Mouse (Mus musculus): Measurements from ENCODE around the gene Fan1.

Gene Fan1

GRCm38 (mm10) chr7:64331309-64331708, 42.6 kb downstream of the Fan1 start:
- no peak for ATAC-seq (ENCODE audit: low TSS enrichment)

- ATAC-seq (ENCODE audit: low TSS enrichment) = no peak
These were observed 46.4 kb downstream of the Fan1 start for GRCm38 (mm10) chr7:64327486-64327885.

DNA sequence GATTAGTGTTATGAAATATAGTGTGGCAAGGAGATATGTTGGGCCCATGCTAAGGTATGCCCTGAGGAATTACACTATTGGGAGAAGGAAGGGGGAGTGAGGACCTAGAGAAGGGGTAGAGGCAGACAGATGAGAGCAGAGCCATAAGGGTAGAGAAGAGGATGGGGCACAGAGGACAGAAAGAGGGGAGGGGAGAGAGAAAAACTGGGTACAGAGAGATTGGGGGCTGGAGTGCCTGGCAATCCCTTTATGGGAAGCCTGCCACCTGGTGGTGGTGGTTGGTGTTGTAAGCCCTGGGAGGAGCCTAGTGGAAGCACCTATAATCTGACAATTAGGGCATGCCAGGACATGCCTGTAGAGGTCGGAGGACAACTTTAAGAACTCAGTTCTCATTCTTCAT, 47.0 kb downstream of the Fan1 start:
- ATAC-seq (ENCODE audit: low TSS enrichment) = peak; percentile 80

- ATAC-seq (ENCODE audit: low TSS enrichment) = no peak; the same call in 1 of the 2 replicates
These were observed 52.2 kb downstream of the Fan1 start for GRCm38 (mm10) chr7:64321658-64322057.

DNA sequence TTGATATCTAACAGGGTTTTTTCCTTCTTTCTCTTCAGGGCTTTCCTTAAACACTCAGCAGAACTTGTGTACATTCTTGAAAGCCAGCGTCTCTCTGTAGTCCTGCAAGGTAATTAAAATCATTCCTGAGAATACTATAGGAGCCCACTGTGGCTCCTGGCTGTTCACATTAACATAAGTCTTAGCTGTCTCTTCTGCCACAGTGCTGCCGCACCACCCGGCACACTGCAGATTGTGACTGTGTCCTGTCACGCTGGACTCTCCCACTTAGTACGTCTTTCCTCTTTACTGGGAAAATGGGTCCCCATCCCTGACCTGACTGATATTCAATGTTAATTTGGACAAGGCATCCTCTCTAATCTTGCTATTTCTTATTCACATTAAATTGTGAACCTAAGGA, 52.8 kb downstream of the Fan1 start:
- ATAC-seq (ENCODE audit: low TSS enrichment) = no peak

DNA sequence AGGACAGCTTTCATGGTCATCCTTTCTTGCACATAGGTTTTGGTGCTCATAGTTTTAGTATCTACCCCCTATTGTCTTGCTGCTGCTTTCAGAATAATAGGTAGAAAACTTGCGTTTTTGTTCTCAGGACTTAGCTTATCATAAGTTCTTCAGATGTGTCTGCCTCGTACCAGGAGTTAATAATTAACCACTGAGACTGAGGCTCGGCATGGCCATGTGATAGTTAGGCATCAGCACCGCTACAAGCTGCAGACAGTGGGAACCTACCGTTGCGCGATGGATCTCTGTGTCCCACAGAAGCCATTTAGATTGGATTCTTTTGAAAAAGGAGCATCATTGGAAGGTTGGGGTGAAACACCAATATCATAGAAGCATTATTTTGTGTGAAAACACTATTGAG, 61.1 kb downstream of the Fan1 start:
- ATAC-seq (ENCODE audit: low TSS enrichment) = no peak

DNA sequence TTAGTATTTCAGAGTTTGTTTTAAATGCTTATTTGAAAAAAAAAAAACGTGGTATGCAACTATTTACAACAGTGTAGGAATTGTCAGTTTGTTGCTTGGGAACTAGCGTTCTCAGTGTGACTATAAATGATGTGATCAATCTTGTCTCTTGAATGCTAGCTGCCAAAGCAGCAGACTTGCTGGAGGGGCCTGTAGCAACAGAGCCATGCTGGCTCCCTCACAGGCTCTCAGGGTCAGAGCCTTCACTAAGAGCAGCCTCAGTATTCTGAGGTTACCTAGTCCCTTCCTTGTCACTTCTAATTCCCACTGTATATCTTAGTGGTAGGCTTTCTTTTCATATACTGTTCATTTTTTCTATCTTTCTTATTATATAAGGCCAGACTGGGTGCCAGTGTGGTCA, 63.1 kb downstream of the Fan1 start:
- ATAC-seq (ENCODE audit: low TSS enrichment) = no peak

DNA sequence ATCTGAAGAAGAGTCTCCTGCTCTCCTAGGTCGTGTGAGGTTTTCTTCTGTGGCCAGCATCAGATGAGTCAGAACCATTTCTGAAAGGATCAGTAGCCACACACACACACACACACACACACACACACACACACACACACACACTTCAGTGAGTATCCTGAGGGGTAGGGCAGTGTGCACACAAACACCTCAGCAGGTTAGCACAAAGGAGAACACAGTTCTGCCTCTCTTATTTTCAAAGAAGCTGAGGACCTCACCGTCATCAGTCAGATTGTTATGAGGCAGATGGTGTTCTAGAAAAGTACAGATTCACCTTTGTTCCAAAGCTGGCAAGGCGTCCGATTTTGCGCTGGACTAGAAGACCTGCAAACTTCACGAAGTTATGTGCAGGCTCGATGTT, 63.7 kb downstream of the Fan1 start:
- no peak for ATAC-seq (ENCODE audit: low TSS enrichment)
